ENCODE assay signal across 9 mouse cellular contexts in the genomic region with DNA sequence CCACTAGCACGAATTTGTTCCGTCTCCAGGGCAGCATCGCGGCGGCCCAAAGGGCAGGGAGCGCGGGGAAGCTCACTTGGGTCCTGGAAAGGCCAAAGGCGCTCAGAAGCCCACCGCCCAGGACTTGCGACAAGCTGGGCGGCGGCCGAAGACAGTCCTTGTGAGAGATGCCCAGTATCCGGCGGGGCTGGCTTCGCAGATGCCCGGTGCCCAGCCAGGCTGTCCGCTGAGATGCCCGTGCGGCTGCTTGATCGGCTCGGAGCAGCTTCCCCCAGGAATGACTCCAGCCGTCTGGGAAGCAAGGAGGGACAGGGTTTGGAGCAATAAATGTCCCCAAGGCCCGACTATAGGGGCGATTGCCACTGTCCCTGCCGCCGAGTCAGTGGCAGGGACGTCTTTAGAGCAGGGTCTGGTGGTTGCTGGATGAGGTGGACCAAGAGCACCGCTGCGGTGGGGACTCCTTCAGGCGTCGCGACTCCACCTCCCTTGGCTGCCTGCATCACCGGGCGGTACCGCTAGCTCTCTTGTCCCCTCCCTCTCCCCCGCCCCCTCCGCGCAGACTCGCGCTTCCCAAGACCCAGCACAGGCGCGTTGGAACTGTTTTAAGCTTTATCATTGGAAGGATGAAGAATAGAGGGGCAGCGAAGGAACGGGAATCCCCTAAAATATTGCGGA. TPM values are rescaled to one million over a fixed set of nuclear protein-coding genes. Genes with fewer than 3 reads are reported as not detected.
DNase-seq lines count a peak whose midpoint lies in the region; ATAC-seq lines count a peak whose summit lies in the region.
"Had no signal": no experiment of that assay in that cellular context is flagged by ENCODE, and none has a peak within 500 bp of the region (broad histone marks: within the 10 kb centered on the region; RNA-seq: fewer than 3 reads in every experiment).

A gene (minus strand): TSS at position 558 of the 675 bp plus-strand sequence.

- no peaks in the 10 kb centered on the region for H3K9me3 ChIP-seq in forebrain, embryonic 12.5 days
- H3K9me3 ChIP-seq in hindbrain, embryonic 15.5 days: no peaks in the 10 kb centered on the region
- H3K9me3 ChIP-seq in neural tube, embryonic 13.5 days: no peaks in the 10 kb centered on the region

- peak; percentile 27 for DNase-seq in cerebellum, adult 18-20 months
- DNase-seq in cerebellum, adult 11-12 months: no peak
- peak; percentile 81 for DNase-seq in adrenal gland, adult 2 months
- DNase-seq in left cerebral cortex, postnatal 25 days (ENCODE audit: low spot score in 2 of 2): peak; percentile 83 to 93

- intact Hi-C loops in left cerebral cortex, postnatal 25 days (cut with DNase I): loop anchor here (1.0 kb wide), 1 partner anchor 18 kb away; no protein-coding TSS in a partner anchor

- no peak within 1 kb of the TSS for H3K27ac ChIP-seq in forebrain, embryonic 12.5 days
- peak within 1 kb of the TSS; percentile 50 for H3K27ac ChIP-seq in hindbrain, embryonic 15.5 days (replicated peaks)
- no peak within 1 kb of the TSS for H3K27ac ChIP-seq in neural tube, embryonic 13.5 days (replicated peaks)

- no peak for ATAC-seq in forebrain, embryonic 12.5 days (ENCODE audit: low FRiP score)
- ATAC-seq in hindbrain, embryonic 15.5 days (ENCODE audit: low FRiP score, low read depth): peak; percentile 85
- ATAC-seq in neural tube, embryonic 13.5 days (ENCODE audit: low read depth): peak; percentile 46; the same call in 1 of the 2 replicates
- no peak for ATAC-seq in erythroblast, adult 5-6 weeks (replicated peaks; ENCODE audit: low FRiP score, poor library complexity, severe bottlenecking)

- peak within 1 kb of the TSS; percentile 39 for H3K4me3 ChIP-seq in forebrain, embryonic 12.5 days (replicated peaks)
- H3K4me3 ChIP-seq in hindbrain, embryonic 15.5 days: peak within 1 kb of the TSS; percentile 57
- peak within 1 kb of the TSS; percentile 43 for H3K4me3 ChIP-seq in neural tube, embryonic 13.5 days

- H3K27me3 ChIP-seq in forebrain, embryonic 12.5 days: peaks cover 94% of the 10 kb centered on the region
- H3K27me3 ChIP-seq in hindbrain, embryonic 15.5 days: peaks cover 87% of the 10 kb centered on the region
- peaks cover 95% of the 10 kb centered on the region for H3K27me3 ChIP-seq in neural tube, embryonic 13.5 days

- peaks cover 19% of the 10 kb centered on the region for H3K4me1 ChIP-seq in forebrain, embryonic 12.5 days
- peaks cover 36% of the 10 kb centered on the region for H3K4me1 ChIP-seq in hindbrain, embryonic 15.5 days (replicated peaks)
- H3K4me1 ChIP-seq in neural tube, embryonic 13.5 days (replicated peaks): peaks cover 21% of the 10 kb centered on the region

- H3K36me3 ChIP-seq in forebrain, embryonic 12.5 days (replicated peaks): no peaks in the 10 kb centered on the region
- H3K36me3 ChIP-seq in hindbrain, embryonic 15.5 days: no peaks in the 10 kb centered on the region
- H3K36me3 ChIP-seq in neural tube, embryonic 13.5 days: no peaks in the 10 kb centered on the region

- peak within 1 kb of the TSS; percentile 56 for H3K4me2 ChIP-seq in forebrain, embryonic 12.5 days
- peak within 1 kb of the TSS; percentile 94 for H3K4me2 ChIP-seq in hindbrain, embryonic 15.5 days
- peak within 1 kb of the TSS; percentile 66 for H3K4me2 ChIP-seq in neural tube, embryonic 13.5 days

- peak within 1 kb of the TSS; percentile 29 for H3K9ac ChIP-seq in forebrain, embryonic 12.5 days
- H3K9ac ChIP-seq in hindbrain, embryonic 15.5 days: peak within 1 kb of the TSS; percentile 60
- peak within 1 kb of the TSS; percentile 68 for H3K9ac ChIP-seq in neural tube, embryonic 13.5 days

- WGBS in forebrain, embryonic 12.5 days: under 1% methylated on average over 46 of the region's 46 CpGs
- WGBS in hindbrain, embryonic 15.5 days: under 1% methylated on average over 46 of the region's 46 CpGs
- WGBS in neural tube, embryonic 13.5 days: under 1% methylated on average over 46 of the region's 46 CpGs

RNA-seq across cellular contexts. Expression of the gene that starts here (rescaled TPM):
- total RNA-seq in adrenal gland, adult 2 months (2021): 1 to 10 TPM; 2.1 to 4.8 TPM
- polyA plus RNA-seq in adrenal gland, adult 2 months (2012; rRNA removed): 10.3 and 10.9 TPM in 2 replicates
- 0.21 and 0.24 TPM in 2 replicates for polyA plus RNA-seq in forebrain, embryonic 12.5 days (2016; fragmentation: Nextera tagmentation; extraction: Ambion mirVana)
- polyA plus RNA-seq in hindbrain, embryonic 15.5 days (2015; fragmentation: Nextera tagmentation; extraction: Ambion mirVana): 15.7 and 16.5 TPM in 2 replicates
- 10 to 100 TPM; 27.8 to 34.8 TPM for total RNA-seq in left cerebral cortex, postnatal 25 days (2021)
- polyA plus RNA-seq in neural tube, embryonic 13.5 days (2015; fragmentation: Nextera tagmentation; extraction: Ambion mirVana): 2.2 and 2.6 TPM in 2 replicates
- total RNA-seq in erythroblast, adult 5-6 weeks (2015; ENCODE audit: low replicate concordance): not detected in 2 replicates
- not detected in 2 replicates for total RNA-seq in erythroblast, adult 5-6 weeks (2017; ENCODE audit: low replicate concordance)
- total RNA-seq: gastrocnemius, postnatal 36 days had no signal

Comparison
In these comparisons a context has a peak if more than half of its experiments do, and no peak if none do; other contexts are left out.
1. RNA of the gene that starts here (total RNA-seq): 27.8 to 34.8 TPM in left cerebral cortex, postnatal 25 days; 2.1 to 4.8 TPM in adrenal gland, adult 2 months and not detected in erythroblast, adult 5-6 weeks; every median in the first group is over 4 times any median in the second.
2. ATAC-seq: peak in hindbrain, embryonic 15.5 days (single experiment) and neural tube, embryonic 13.5 days (single experiment); none in forebrain, embryonic 12.5 days (single experiment) and erythroblast, adult 5-6 weeks (single experiment).
3. Peak in every context shown above with its lines, with median percentiles within 50 percentile points of each other: H3K4me2 ChIP-seq, H3K4me3 ChIP-seq and H3K9ac ChIP-seq.